Mouse (Mus musculus) brain, embryonic 18.5 days (tissue): ENCODE results near the gene Sync.

Source experiments
- DNase-seq: peaks from one replicate; pipeline ENCODE4 v3.0.0-alpha.2; 2012; ENCODE audit warnings: low read depth, low spot score

The Sync gene

GRCm38 (mm10) chr4:129303816-129304215, 16.4 kb downstream of the Sync start:
- no peak for DNase-seq

GRCm38 (mm10) chr4:129304306-129304705, 16.9 kb downstream of the Sync start:
- DNase-seq, result no peak

GRCm38 (mm10) chr4:129307936-129308335, 20.5 kb downstream of the Sync start:
- no peak for DNase-seq

- DNase-seq, result no peak
These were observed 26.5 kb downstream of the Sync start for GRCm38 (mm10) chr4:129313886-129314285.

GRCm38 (mm10) chr4:129320876-129321275, 33.5 kb downstream of the Sync start:
- no peak for DNase-seq

- DNase-seq, result no peak
These were observed 34.6 kb downstream of the Sync start for GRCm38 (mm10) chr4:129322042-129322441.

- DNase-seq, result no peak
These were observed 36.1 kb downstream of the Sync start for GRCm38 (mm10) chr4:129323491-129323890.

- no peak for DNase-seq
These were observed 37.3 kb downstream of the Sync start for GRCm38 (mm10) chr4:129324756-129325155.

GRCm38 (mm10) chr4:129326191-129326590, 38.8 kb downstream of the Sync start:
- no peak for DNase-seq

- DNase-seq, result no peak
These were observed 45.4 kb downstream of the Sync start for GRCm38 (mm10) chr4:129332846-129333245.

- DNase-seq, result no peak
These were observed 47.3 kb downstream of the Sync start for GRCm38 (mm10) chr4:129334677-129335215.

- peak; percentile 99 for DNase-seq
These were observed 48.0 kb downstream of the Sync start, which contains the start of the genes Rbbp4 and Zbtb8os for GRCm38 (mm10) chr4:129335216-129336074. Gene Rbbp4 (minus strand): TSS chr4:129335370. Gene Zbtb8os (plus strand): TSS chr4:129335695.

GRCm38 (mm10) chr4:129336291-129336690, 48.9 kb downstream of the Sync start:
- no peak for DNase-seq

- no peak for DNase-seq
These were observed 52.3 kb downstream of the Sync start for GRCm38 (mm10) chr4:129339743-129340142.

GRCm38 (mm10) chr4:129341888-129342287, 54.5 kb downstream of the Sync start:
- no peak for DNase-seq

GRCm38 (mm10) chr4:129342705-129343104, 55.3 kb downstream of the Sync start:
- no peak for DNase-seq

GRCm38 (mm10) chr4:129346481-129347154, 59.2 kb downstream of the Sync start:
- no peak for DNase-seq

- DNase-seq, result peak; percentile 40
These were observed 63.2 kb downstream of the Sync start for GRCm38 (mm10) chr4:129350644-129351043.

GRCm38 (mm10) chr4:129351111-129351510, 63.7 kb downstream of the Sync start:
- DNase-seq, result no peak

- DNase-seq, result no peak
These were observed 65.8 kb downstream of the Sync start for GRCm38 (mm10) chr4:129353176-129353575.

- DNase-seq, result no peak
These were observed 66.8 kb downstream of the Sync start for GRCm38 (mm10) chr4:129354236-129354635.

- no peak for DNase-seq
These were observed 70.3 kb downstream of the Sync start for GRCm38 (mm10) chr4:129357613-129358163.
